Mouse (Mus musculus): ENCODE data around the gene Evx2.

Gene Evx2

GRCm38 (mm10) chr2:74680561-74681398, 21.4 kb upstream of the Evx2 start:
- no peak for DNase-seq

- DNase-seq, result no peak
These were observed 20.6 kb upstream of the Evx2 start for GRCm38 (mm10) chr2:74679980-74680379.

DNA sequence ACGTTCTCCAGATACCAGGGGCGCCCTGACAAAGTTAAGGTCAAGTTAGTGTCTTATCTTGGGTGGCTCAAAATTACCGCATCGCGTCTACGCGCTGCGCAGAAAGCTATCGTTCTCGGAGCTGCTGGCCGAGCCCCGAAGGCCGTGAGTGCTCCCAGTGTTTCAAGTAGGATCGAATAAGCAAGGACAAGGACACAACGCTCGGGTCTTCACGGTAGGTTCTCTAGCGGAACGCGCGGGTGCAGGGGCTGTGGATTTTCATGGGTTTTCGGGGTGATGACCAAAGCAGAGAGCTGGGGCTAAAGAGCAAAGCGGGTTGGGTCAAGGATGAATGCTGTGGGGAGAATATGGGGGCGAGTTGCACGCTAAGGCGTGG, 20.2 kb upstream of the Evx2 start:
- no peak for DNase-seq

- DNase-seq, result no peak
These were observed 19.7 kb upstream of the Evx2 start, which contains the start of gene Hoxd11 for GRCm38 (mm10) chr2:74678891-74679595. Gene Hoxd11, plus strand, starts transcription at chr2:74679557.

GRCm38 (mm10) chr2:74677106-74677505, 17.7 kb upstream of the Evx2 start:
- DNase-seq, result no peak

DNA sequence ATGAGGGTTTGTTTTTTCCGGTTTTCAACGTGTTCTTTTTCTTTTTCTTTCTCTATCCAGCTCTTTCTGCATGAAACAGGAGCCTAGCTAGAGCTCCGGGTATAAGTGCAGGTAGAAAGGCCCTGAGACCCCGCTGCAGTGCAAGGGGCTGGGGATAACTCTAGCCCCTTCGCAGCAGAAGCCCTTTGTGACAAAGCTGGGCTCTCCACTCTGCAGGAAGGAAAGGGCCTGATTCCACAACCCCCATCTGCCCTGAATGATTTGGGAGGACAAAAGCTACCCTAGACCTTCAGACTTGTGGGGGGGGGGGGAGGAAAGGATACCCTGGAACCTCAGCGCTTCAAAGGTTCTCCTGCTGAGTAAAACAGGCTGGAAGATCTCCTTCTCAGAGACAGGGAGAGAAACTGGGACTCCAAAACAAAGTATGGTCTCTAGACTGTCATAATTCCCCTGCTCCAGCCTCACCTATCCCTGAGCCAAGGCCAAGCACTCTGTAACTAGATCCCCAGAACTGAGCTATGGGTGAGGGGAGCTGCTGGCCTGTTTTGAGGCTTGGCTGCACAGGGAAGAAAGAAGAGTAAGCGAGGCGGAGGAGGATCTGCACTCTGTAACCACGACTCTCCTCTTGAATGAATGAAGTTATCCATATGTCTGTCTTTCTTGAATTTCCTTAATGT, 17.2 kb upstream of the Evx2 start:
- DNase-seq, result no peak

DNA sequence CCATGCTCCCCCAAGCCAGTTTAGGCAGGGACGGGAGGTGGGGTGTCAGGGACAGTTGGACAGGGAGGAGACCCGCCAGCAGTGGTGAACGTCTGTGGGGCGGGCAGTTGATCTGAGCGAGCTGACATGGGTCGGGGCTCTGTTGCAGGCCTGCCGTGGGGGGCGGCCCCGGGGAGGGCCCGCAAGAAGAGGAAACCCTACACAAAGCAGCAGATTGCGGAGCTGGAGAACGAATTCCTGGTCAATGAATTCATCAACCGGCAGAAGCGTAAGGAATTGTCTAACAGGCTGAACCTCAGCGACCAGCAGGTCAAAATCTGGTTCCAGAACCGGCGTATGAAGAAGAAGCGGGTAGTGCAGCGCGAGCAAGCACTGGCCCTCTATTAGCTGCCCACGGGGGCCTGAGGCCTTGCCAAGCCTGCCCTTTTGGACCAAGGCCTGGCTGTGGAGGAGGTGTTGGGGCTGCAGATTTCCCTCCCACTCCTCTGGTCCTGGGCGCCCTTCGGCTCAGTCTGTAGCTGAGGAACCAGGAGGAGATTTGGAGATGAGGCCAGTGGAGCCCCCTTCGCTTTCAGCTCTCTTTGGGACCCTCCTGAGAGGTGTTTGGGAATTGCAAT, 16.4 kb upstream of the Evx2 start:
- DNase-seq, result no peak

GRCm38 (mm10) chr2:74674881-74675665, 15.7 kb upstream of the Evx2 start, which contains the start of gene Hoxd12:
Gene Hoxd12, plus strand, starts transcription at chr2:74675013.
- no peak for DNase-seq

DNA sequence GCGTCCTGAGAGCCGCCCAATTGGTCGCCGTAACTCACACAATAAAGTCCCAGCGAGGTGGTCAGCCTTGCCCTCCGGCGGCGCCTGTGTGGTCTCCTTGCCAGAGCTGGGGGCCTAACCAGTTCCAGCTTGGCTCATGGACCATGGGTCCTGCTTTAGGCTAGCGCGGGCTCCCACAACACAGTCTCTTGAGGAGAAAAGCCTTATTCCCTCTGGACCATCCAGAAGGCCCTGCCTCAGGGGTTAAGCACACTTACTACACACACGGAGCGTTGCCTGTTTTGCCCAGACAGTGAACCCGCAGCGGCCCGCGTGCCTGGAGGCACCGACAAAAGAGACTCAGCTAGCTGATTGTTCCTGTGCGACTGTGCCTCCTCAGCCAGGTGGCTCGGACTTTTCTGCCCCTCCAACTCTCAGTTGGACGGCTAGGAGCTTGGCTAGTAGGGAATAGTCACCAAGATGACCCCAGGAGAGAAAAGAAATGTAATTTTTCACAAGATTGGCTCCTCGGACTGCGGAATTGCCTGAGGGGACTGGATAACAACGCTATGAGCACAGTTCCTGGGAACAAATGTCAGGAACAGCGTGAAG, 14.6 kb upstream of the Evx2 start:
- DNase-seq, result no peak

DNA sequence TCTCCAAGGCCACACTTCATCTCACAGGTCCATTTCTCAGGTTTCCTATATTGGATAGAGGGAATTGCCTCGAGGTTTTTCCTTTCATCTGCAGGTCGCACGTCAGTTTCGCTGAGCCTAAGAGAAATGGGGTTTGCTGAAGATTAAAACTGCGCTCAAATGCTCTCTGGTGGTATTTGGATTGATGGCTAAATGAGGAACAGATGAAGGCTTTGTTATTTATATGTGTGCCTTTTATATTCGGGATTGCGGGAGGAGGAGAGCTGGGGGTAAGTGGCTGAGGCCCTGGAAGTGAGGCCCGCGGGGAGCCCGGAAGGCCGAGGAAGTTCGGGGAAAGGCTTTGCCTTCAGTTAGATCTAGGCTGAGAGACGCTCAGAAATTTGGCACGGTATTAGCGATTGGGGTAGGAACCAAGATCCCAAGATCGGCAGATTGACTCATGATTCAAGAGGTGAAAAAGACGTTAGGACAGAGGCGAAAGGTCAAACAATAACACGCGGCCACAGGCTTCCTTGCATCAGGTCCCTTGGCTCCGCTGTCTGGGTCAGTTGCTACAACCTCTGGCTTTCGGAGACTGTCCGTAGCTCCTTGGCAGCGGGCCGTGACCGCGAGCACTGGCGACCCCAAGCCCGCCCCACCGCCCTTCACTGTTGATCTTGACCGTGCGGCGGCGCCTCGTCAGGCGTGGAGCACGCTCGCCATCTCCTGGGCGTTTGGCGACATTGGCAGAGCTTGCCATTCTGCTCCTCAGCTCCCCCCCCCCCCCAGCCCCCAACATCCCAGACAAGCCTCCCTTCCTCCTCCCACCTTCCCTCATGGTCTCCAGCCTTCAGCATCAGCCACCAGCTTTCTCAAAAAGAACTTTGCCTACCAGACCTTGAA, 13.4 kb upstream of the Evx2 start:
- DNase-seq, result peak; percentile 40

DNA sequence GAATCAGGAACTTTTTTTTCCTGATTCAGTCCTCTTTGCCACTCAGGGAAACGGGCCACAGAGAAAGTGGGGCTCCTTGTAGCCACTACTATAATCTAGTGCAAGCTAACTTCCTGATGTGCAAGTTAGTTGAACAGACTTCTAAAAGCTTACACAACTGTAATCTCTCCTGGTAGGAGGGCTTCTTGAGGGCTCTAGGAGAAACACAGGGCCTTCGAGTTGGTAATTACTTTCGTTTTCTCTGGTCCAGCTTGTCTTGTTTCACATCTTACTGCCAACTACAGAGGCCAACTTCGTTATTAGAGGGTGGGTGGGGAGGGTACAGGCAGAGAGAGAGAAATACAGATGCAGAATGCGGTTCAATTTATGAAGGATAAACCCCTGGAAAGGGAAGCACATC, 12.5 kb upstream of the Evx2 start:
- DNase-seq, result no peak

DNA sequence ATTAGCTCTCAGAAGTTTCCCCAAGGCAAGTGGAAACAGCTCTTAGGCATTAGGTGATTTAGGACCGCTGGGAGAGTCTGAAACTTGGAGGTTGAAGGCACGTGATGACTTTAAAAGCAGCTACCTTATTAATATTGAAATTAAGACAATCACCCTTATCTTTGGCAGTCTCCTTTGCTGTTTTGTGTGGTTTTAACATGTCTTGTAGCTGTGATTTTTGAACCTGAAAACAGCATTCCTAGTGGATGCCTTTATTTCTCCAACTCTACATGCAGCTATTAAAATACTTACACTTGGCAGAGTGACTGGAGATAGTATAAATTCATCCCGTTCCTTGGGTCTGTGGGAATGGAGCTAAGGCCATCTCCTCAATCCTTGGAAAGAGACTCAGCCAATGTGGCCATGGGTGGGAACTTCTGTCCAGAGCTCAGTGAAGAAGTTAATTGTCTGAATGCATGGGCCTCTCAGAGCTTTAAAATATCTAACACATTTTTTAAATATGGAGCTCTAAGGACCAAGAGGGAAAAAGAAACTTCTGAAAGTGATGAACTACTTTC, 11.4 kb upstream of the Evx2 start:
- no peak for DNase-seq

DNA sequence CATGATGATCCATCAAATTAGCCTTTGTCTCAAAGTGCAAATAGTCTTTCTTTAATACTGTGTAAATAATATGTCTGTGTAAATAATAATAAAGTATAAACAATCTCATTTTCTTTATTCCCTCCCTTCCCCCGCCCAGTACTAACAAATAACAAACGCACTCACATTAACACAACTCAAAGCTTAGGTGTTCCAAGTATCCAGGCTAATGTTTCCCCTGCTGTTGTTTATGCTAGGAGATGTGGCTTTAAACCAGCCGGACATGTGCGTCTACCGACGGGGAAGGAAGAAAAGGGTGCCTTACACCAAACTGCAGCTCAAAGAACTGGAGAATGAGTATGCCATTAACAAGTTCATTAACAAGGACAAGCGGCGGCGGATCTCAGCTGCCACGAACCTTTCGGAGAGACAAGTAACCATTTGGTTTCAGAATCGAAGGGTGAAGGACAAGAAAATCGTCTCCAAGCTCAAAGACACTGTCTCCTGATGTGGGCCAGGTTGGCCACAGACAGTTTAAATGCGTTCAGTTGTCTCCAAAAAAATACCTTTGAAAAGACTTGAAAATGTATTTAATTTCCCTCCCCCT, 10.4 kb upstream of the Evx2 start:
- DNase-seq, result no peak

DNA sequence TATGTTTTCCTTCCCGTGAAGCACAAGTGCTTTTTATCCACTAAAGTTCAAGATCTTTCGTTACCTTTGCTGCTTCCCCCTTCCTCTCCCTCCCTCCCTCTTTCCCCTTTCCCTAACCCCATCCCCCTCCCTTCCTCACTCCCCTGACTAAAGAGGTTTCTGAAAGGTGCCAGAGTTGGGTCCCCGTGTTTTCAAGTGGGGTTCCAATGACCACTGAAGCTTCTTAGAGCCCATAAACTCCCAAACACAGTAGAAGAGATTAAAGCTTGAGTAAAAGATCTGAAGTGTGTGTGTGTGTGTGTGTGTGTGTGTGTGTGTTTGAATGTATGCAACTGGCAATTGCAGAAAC, 9.8 kb upstream of the Evx2 start:
- DNase-seq, result no peak

GRCm38 (mm10) chr2:74668370-74669229, 9.2 kb upstream of the Evx2 start:
- DNase-seq, result no peak

DNA sequence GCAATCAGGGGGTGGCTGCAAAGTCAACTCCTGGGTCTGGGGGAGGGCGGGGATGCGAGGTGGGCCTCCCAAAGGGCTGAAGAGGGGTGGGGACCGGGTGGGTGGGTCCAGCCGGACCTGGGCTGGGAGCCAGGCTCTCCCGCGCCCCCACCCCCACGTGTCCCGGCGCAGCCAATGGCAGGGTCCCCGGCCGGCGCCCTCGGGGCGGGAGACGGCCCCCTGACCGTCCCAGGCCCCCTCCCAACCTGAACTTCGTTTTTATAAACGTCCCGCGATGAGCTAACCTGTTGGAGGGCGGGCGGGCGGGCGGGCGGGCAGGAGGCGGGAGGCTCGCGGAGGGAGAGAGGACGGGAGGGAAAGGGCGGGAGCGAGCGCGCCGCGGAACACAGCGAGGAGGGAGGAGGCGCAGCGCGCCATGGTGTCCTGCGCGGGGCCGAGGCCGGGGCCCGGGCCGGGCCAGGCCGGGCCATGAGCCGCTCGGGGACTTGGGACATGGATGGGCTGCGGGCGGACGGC, 8.5 kb upstream of the Evx2 start, which contains the start of gene Hoxd13:
Hoxd13 (plus strand) TSS at position 469 of the 516 bp plus-strand sequence.
- DNase-seq, result no peak

DNA sequence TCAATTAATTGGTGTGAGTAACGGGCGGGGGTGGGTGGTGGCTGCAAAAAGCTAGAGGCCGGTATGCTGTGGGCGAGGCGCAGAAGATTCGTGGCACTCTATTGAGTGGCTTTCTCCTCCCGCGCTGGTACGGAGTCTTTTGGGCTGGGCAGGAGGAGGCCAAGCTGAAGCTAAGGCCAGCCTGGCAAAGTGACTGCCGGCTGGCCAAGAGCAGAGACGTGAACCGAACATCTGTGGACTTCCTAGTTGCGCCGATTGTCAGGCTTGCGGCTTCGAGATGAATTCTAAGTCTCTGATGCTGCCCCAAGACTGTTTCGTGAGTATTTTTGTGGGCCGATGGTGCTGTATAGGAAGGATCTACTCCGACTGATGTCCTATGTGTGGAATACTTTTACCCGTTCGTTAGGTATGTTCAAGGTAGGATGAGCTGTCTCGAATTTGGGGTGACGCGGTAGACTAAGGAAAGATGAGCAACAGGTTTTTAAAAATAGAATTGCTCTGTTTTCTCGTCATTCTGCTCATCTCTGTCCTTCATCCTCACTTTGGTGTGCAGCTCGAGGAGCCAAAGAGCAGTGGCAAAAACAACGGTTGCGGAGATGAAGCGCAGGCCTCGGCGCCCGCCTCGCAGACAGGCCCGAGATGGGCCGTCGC, 8.0 kb upstream of the Evx2 start:
- DNase-seq, result no peak

DNA sequence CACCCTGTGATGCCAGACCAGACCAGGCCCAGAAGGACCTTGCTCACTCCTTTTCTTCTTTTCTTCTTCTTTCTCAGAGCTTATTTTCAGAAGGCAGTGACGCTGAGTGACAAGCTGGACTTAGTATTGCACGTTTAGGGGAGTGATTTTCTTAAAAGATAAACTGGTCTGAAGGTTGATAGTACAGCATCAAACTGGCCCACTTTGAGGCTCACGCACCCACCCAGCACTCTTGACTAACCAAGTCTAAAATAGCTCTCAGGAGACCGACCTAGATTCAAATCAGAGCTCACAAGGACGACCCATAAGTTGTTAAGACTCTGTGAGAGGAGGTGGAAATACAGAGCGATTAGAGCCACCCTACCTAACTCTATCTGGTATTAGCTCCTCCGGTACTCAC, 7.1 kb upstream of the Evx2 start:
- no peak for DNase-seq
